Mouse (Mus musculus): ENCODE measurements at regions not wholly inside any gene's neighbourhood (a gene's known extent, or its start where the extent isn't known, plus 50 kb on each side); places are given as distances from the start of the nearest gene placed in this dataset.

- no peak for TF ChIP-seq CTCF (IDR thresholded peaks at IDR 0.05; ENCODE audit: extremely low read depth, insufficient read depth, low read length)
- TF ChIP-seq POLR2A (IDR thresholded peaks at IDR 0.05; ENCODE audit: extremely low read depth, insufficient read depth, low read length): no peak
These were observed 387.6 kb downstream of the Sfmbt2 start for GRCm38 (mm10) chr2:10757886-10758285.

Data from cortical plate, adult 2 months (tissue).